Comparison of ENCODE assay signal across 11 mouse cellular contexts in the genomic region with DNA sequence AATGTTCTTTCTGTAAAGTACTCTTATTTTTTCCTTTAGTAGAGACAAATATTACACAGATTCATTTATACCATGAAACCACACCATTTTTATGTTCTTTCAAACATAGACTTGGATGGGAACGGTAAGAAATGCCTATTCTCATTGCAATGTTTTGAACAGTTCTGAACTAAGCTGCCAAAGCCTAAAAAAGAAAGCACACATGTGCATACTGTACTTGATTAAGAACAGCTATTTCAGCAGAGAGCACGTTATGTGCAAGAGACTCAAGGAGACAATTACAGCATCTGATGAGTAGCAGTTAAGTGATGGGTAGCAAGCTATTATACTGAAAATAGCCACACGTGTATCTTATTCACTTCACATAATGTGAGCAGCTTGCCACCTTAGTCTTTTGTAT.
"Had no signal": no experiment of that assay in that cellular context is flagged by ENCODE, and none has a peak within 500 bp of the region (broad histone marks: within the 10 kb centered on the region; RNA-seq: fewer than 3 reads in every experiment).

No protein-coding gene starts in this region.

- DNase-seq: kidney, adult 11 months; kidney, adult 8-10 months; kidney, postnatal 10 days; kidney, postnatal 36 days; liver, embryonic 13.5 days; lung, embryonic 14.5 days; lung, postnatal 10 days; lung, postnatal 36 days; retina, postnatal 1 day; right cerebral cortex, postnatal 4 days; thymus, postnatal 25 days had no signal
